Mouse (Mus musculus): ENCODE measurements around the gene Akap3. TPM values are rescaled to one million over a fixed set of nuclear protein-coding genes. Genes with fewer than 3 reads are reported as not detected.

Gene Akap3
- total RNA-seq, 2 experiments from 2014 or later, result 0.18 to 0.35 TPM

DNA sequence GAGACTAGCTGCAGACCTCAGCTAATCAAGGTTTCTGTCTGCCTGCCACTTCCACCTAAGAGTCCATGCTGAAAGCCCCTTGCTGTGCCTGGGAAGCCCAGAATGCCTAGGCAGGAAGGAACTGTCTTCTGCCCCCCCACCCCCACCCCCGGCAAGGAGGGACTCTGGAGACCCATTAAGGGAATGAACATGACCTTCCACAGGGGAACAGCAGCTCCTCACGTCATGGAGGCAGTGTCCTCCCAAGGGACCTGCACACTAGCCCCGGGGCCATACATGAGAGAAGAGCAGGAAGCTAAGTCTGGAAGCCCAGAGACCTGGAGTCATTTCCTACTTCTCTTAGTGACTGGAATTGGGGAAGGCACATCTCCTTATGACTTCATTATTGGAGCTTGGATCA, 55.0 kb downstream of the Akap3 start:
- no peak overlapping the region for H3K27ac ChIP-seq
- no peak overlapping the region for H3K4me3 ChIP-seq
- intact Hi-C loops (cut with DNase I), result no loop called here
- TF ChIP-seq CTCF (IDR thresholded peaks at IDR 0.05), result no peak
- no peak for DNase-seq (ENCODE audit: extremely low spot score in 1 of 2, low spot score in 2 of 2)

DNA sequence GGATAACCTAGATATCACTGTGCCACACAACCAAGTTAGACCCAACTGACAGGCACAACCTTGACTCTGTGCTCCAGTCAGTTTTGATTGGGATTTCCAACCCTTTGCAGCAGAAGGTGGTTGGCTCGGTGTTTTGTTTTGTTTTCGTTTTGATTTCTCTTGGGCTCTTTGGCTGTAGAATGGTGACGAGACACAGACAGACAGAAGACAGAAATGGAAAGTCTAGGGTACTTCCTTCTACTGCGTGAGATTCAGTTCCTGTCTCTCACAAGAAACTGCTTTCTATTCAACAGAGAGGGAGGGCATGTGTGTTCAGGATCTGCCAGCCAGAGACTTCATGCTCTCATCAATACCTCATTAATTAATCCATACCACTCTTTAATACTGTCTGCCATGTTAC, 57.8 kb downstream of the Akap3 start:
- H3K4me3 ChIP-seq, result no peak overlapping the region
- no peak for DNase-seq (ENCODE audit: extremely low spot score in 1 of 2, low spot score in 2 of 2)
- no peak overlapping the region for H3K27ac ChIP-seq
- TF ChIP-seq CTCF (IDR thresholded peaks at IDR 0.05), result no peak
- intact Hi-C loops (cut with DNase I), result no loop called here

DNA sequence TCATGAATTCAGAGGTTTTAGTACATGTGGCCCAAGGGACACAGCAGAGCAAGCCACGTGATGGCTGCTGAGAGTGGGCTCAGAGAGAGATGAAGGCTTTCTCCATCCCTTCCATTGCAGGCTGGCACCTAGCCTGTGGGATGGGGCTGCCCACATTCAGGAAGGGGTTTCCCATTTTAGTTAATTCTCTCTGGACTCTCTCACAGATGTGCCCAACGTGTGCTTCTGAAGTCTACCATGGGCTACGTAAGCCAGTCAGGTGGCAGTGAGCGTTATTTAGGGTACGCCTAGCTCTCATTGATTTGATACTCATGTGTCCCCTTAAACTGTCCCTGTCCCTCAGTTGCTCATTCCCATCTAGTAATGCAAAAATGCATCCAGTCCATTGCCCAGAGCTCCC, 62.0 kb downstream of the Akap3 start:
- Histone ChIP-seq H3K4me3 (no peak overlapping the region), H3K27ac (no peak overlapping the region)
- TF ChIP-seq CTCF (IDR thresholded peaks at IDR 0.05), result no peak
- DNase-seq (ENCODE audit: extremely low spot score in 1 of 2, low spot score in 2 of 2), result no peak
- intact Hi-C loops (cut with DNase I), result no loop called here

DNA sequence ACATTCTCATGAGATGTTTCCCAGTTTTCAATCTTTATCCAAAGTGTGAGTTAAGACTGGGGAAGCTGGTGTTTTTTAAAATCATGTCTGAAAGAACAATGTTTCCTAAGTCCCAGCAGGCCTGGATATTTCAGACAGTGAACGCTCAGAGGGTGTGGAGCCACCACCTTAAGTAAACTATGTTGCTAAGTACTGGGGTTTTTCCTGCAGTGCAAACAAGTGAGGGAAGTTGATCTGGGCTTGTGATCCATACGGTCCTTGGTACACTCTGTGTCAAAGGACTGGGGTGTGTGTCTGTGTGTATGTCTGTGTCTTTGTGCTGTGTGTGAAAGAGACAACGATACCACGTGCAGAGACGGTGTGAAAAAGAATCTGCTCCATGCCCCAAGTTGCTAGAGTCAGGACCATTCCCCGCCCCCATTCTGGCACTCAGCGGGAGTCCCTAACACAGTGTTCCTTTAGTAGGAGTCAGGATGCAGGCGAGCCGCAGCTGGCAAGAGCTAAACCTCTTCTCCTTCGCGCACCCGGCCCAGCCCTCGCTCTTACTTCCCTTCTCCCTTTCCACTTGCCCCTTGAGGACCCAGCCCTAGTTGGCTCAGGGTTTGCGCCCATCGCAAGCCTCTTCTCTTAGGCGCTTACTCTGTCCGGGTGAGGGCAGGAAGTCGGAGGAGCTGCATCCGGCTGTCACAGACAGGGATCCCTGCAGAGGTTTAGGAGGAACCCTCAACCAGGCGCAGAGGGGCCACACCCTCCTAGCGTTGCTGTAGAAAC, 68.4 kb downstream of the Akap3 start, which contains the start of gene Dyrk4:
Gene Dyrk4 (minus strand): TSS at position 729 of the 771 bp plus-strand sequence.
- Histone ChIP-seq H3K27ac (no peak within 1 kb of the TSS), H3K4me3 (no peak within 1 kb of the TSS)
- peak in 1 of 2 experiments; percentile 13 for DNase-seq (ENCODE audit: extremely low spot score in 1 of 2, low spot score in 2 of 2)
- intact Hi-C loops (cut with DNase I), result no loop called here
- TF ChIP-seq CTCF (IDR thresholded peaks at IDR 0.05), result no peak

Other genes starting within 250 kb of the Akap3 start
- 100 to 1,000 TPM; 120 to 122 TPM for gene Kcna1, start 206.7 kb upstream of the Akap3 start, total RNA-seq (2021)
- gene Kcna6, start 112.4 kb upstream of the Akap3 start, total RNA-seq (2021), result 10 to 100 TPM; 56.3 to 65.4 TPM
- gene Ndufa9, start 4.0 kb upstream of the Akap3 start, total RNA-seq (2021), result 100 to 1,000 TPM; 135 to 150 TPM
- gene Dyrk4, start 68.7 kb downstream of the Akap3 start, total RNA-seq (2021), result not detected
- gene Rad51ap1, start 86.5 kb downstream of the Akap3 start, total RNA-seq (2021), result 1 to 10 TPM; 3.2 to 3.3 TPM
- gene D6Wsu163e, start 86.9 kb downstream of the Akap3 start, total RNA-seq (2021), result 10 to 100 TPM; 40.3 to 47.3 TPM
- not detected for gene Fgf6, start 162.5 kb downstream of the Akap3 start, total RNA-seq (2021)
- under 1 TPM; 0.44 to 0.68 TPM for gene Fgf23, start 219.8 kb downstream of the Akap3 start, total RNA-seq (2021)

All from left cerebral cortex, adult 2 months (tissue).